Mouse (Mus musculus) neutrophil, adult 65 days (primary cell): Measurements from ENCODE around the gene Tspan18. TPM values are rescaled to one million over a fixed set of nuclear protein-coding genes. Genes with fewer than 3 reads are reported as not detected.

Experiments
- total RNA-seq: library from RNA; stranded (reverse); gene quantifications from 2 replicates; pipeline ENCODE4 v1.2.4, GENCODE M21; 2023

The Tspan18 gene
- 0.63 and 0.79 TPM in 2 replicates for total RNA-seq

GRCm38 (mm10) chr2:93333817-93334731 is at the start of gene Tspan18:
Gene Tspan18 (minus strand): TSS chr2:93334505.

GRCm38 (mm10) chr2:93187323-93187996 is 146.8 kb downstream of the Tspan18 start, which contains the start of gene Trp53i11:
Gene Trp53i11 (plus strand): TSS chr2:93187548.

Other genes with a start within 250 kb of the Tspan18 start
- 2.0 and 6.6 TPM in 2 replicates for gene Trp53i11, start 147.0 kb downstream of the Tspan18 start, total RNA-seq
- 201 and 257 TPM in 2 replicates for gene Cd82, start 128.6 kb upstream of the Tspan18 start, total RNA-seq
- not detected in 2 replicates for gene Gm10803, start 226.1 kb upstream of the Tspan18 start, total RNA-seq